Mouse (Mus musculus): ENCODE measurements at regions not wholly inside any gene's neighbourhood (a gene's known extent, or its start where the extent isn't known, plus 50 kb on each side); places are given as distances from the start of the nearest gene placed in this dataset.

- Histone ChIP-seq H3K27me3 (ENCODE audit: control insufficient read depth, insufficient read depth, low read length) (no peaks in the 10 kb centered on the region), H3K36me3 (ENCODE audit: control insufficient read depth, insufficient read depth, low read length) (no peaks in the 10 kb centered on the region), H3K4me3 (replicated peaks; ENCODE audit: low read length) (no peak overlapping the region), H3K4me1 (ENCODE audit: control insufficient read depth, insufficient read depth, low read length) (0 out of 2 replicates have a peak, but pooled peaks cover 7% of the 10 kb centered on the region), H3K4me2 (replicated peaks; ENCODE audit: low read depth, low read length, severe bottlenecking) (no peak overlapping the region), H3K9me3 (ENCODE audit: control insufficient read depth, low read length) (no peaks in the 10 kb centered on the region), H3K27ac (replicated peaks; ENCODE audit: low read depth, low read length) (no peak overlapping the region), H3K9ac (ENCODE audit: low read depth, low read length, severe bottlenecking) (no peak overlapping the region)
- no peak for DNase-seq (ENCODE audit: low spot score)
- no peak for TF ChIP-seq POLR2A (IDR thresholded peaks at IDR 0.05; ENCODE audit: borderline replicate concordance, extremely low read depth, insufficient read depth, insufficient read length)
- WGBS: 6% methylated on average over 9 of the region's 9 CpGs
- no peak for ATAC-seq (ENCODE audit: low FRiP score, low read depth)
Observed at GRCm38 (mm10) chr1:61407201-61407600, 231.4 kb upstream of the Pard3b start.

DNA sequence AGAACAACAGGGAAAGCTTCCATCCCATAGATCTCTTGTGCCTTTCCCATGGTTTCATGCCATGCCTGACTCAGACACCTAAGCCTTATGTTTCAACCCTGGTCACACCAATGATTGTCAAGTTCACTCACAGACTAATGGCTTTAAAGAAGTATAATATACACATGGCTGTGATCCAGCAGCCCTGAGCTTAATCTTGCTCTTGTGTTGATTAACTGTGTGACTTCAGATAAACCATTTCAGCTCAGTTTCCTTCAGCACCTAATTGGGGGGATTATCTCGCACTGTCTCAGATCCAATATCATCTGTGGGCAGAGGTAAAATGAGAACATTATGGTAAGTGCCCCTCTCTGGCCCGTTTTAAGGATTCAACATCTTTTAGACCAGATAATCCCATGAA is 223.9 kb upstream of the Pard3b start:
- ATAC-seq (ENCODE audit: low FRiP score, low read depth): no peak
- no peak overlapping the region for H3K4me3 ChIP-seq (replicated peaks; ENCODE audit: low read length)
- WGBS: 40% methylated on average over 2 of the region's 2 CpGs

GRCm38 (mm10) chr1:61415426-61416195 is 223.0 kb upstream of the Pard3b start:
- DNase-seq (ENCODE audit: low spot score): peak; percentile 34
- no peak for TF ChIP-seq POLR2A (IDR thresholded peaks at IDR 0.05; ENCODE audit: borderline replicate concordance, extremely low read depth, insufficient read depth, insufficient read length)

More for the DNA sequence above, 223.9 kb upstream of the Pard3b start:
- TF ChIP-seq POLR2A (IDR thresholded peaks at IDR 0.05; ENCODE audit: borderline replicate concordance, extremely low read depth, insufficient read depth, insufficient read length): no peak
- Histone ChIP-seq H3K27ac (replicated peaks; ENCODE audit: low read depth, low read length) (no peak overlapping the region), H3K4me1 (ENCODE audit: control insufficient read depth, insufficient read depth, low read length) (peaks cover 3% of the 10 kb centered on the region; the same call in 1 of the 2 replicates), H3K9me3 (ENCODE audit: control insufficient read depth, low read length) (no peaks in the 10 kb centered on the region), H3K9ac (ENCODE audit: low read depth, low read length, severe bottlenecking) (no peak overlapping the region), H3K4me2 (replicated peaks; ENCODE audit: low read depth, low read length, severe bottlenecking) (no peak overlapping the region), H3K36me3 (ENCODE audit: control insufficient read depth, insufficient read depth, low read length) (no peaks in the 10 kb centered on the region), H3K27me3 (ENCODE audit: control insufficient read depth, insufficient read depth, low read length) (no peaks in the 10 kb centered on the region)
- no peak for DNase-seq (ENCODE audit: low spot score)

GRCm38 (mm10) chr1:61418396-61418795 is 220.2 kb upstream of the Pard3b start:
- Histone ChIP-seq H3K27ac (replicated peaks; ENCODE audit: low read depth, low read length) (no peak overlapping the region), H3K4me2 (replicated peaks; ENCODE audit: low read depth, low read length, severe bottlenecking) (no peak overlapping the region), H3K4me3 (replicated peaks; ENCODE audit: low read length) (no peak overlapping the region), H3K4me1 (ENCODE audit: control insufficient read depth, insufficient read depth, low read length) (peaks cover 3% of the 10 kb centered on the region; the same call in 1 of the 2 replicates), H3K27me3 (ENCODE audit: control insufficient read depth, insufficient read depth, low read length) (no peaks in the 10 kb centered on the region), H3K9ac (ENCODE audit: low read depth, low read length, severe bottlenecking) (no peak overlapping the region), H3K36me3 (ENCODE audit: control insufficient read depth, insufficient read depth, low read length) (no peaks in the 10 kb centered on the region), H3K9me3 (ENCODE audit: control insufficient read depth, low read length) (no peaks in the 10 kb centered on the region)
- TF ChIP-seq POLR2A (IDR thresholded peaks at IDR 0.05; ENCODE audit: borderline replicate concordance, extremely low read depth, insufficient read depth, insufficient read length): no peak
- DNase-seq (ENCODE audit: low spot score): no peak
- ATAC-seq (ENCODE audit: low FRiP score, low read depth): no peak
- 63% methylated on average over 5 of the region's 5 CpGs for WGBS

More at GRCm38 (mm10) chr1:61415426-61416195, 223.0 kb upstream of the Pard3b start:
- Histone ChIP-seq H3K4me1 (ENCODE audit: control insufficient read depth, insufficient read depth, low read length) (peaks cover 3% of the 10 kb centered on the region; the same call in 1 of the 2 replicates), H3K27me3 (ENCODE audit: control insufficient read depth, insufficient read depth, low read length) (no peaks in the 10 kb centered on the region), H3K9me3 (ENCODE audit: control insufficient read depth, low read length) (no peaks in the 10 kb centered on the region), H3K4me2 (replicated peaks; ENCODE audit: low read depth, low read length, severe bottlenecking) (no peak overlapping the region), H3K9ac (ENCODE audit: low read depth, low read length, severe bottlenecking) (no peak overlapping the region), H3K4me3 (replicated peaks; ENCODE audit: low read length) (no peak overlapping the region), H3K36me3 (ENCODE audit: control insufficient read depth, insufficient read depth, low read length) (no peaks in the 10 kb centered on the region), H3K27ac (replicated peaks; ENCODE audit: low read depth, low read length) (no peak overlapping the region)
- WGBS: 43% methylated on average over 20 of the region's 20 CpGs
- ATAC-seq (ENCODE audit: low FRiP score, low read depth): peak; percentile 80

DNA sequence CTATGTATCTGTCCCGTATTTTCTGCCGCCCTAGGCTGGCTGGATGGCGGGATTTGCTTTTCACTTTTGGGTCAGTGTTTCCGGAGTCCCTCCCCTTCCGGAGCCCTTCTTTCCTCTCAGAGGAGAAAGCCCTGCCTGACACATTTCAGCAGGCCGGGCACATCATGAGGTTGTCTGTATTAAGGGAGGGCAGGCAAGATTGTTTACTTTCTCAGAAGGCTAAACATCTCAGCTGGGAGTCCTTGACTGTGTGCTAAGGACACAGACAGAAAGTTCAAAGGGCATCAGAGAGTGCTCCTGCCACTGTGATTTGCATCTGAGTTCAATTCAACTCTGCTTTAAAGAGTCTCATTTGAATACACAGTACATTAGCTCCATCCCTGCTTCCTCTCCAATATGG is 218.8 kb upstream of the Pard3b start:
- ATAC-seq (ENCODE audit: low FRiP score, low read depth) (no peak), DNase-seq (ENCODE audit: low spot score) (no peak)
- WGBS: 49% methylated on average over 6 of the region's 6 CpGs

More for the DNA sequence above, 218.8 kb upstream of the Pard3b start:
- Histone ChIP-seq H3K4me3 (replicated peaks; ENCODE audit: low read length) (no peak overlapping the region), H3K9ac (ENCODE audit: low read depth, low read length, severe bottlenecking) (no peak overlapping the region), H3K4me2 (replicated peaks; ENCODE audit: low read depth, low read length, severe bottlenecking) (no peak overlapping the region), H3K4me1 (ENCODE audit: control insufficient read depth, insufficient read depth, low read length) (peaks cover 3% of the 10 kb centered on the region; the same call in 1 of the 2 replicates), H3K27me3 (ENCODE audit: control insufficient read depth, insufficient read depth, low read length) (no peaks in the 10 kb centered on the region), H3K27ac (replicated peaks; ENCODE audit: low read depth, low read length) (no peak overlapping the region), H3K9me3 (ENCODE audit: control insufficient read depth, low read length) (no peaks in the 10 kb centered on the region), H3K36me3 (ENCODE audit: control insufficient read depth, insufficient read depth, low read length) (no peaks in the 10 kb centered on the region)
- no peak for TF ChIP-seq POLR2A (IDR thresholded peaks at IDR 0.05; ENCODE audit: borderline replicate concordance, extremely low read depth, insufficient read depth, insufficient read length)
